Mouse (Mus musculus) midbrain, embryonic 14.5 days (tissue): ENCODE results near the gene Gm11213. TPM values are rescaled to one million over a fixed set of nuclear protein-coding genes. Genes with fewer than 3 reads are reported as not detected.

Experiments
- ATAC-seq: fragments of 200-750 bp; cut with Nextera tagmentation; 2 replicates; pipeline ENCODE4 v1.8.0; 2017; ENCODE audit warnings: moderate number of reproducible peaks, moderate library complexity; ENCODE audit not compliant: low FRiP score, low TSS enrichment
- DNase-seq: peaks from one replicate; pipeline ENCODE4 v3.0.0-alpha.2; 2015
- H3K27ac ChIP-seq: fragments of 300-500 bp; sonication (generic); replicated peaks from 2 replicates; pipeline ENCODE4 v1.5.1; 2014; ENCODE audit warnings: mild to moderate bottlenecking, low read depth, low read length, moderate library complexity
- H3K27me3 ChIP-seq: fragments of 300-500 bp; sonication (generic); 2 replicates; pipeline ENCODE4 v1.6.1; 2014; ENCODE audit warnings: low read length, control low read depth, mixed read lengths; ENCODE audit not compliant: control insufficient read depth, insufficient read depth
- H3K36me3 ChIP-seq: fragments of 300-500 bp; sonication (generic); 2 replicates; pipeline ENCODE4 v1.6.1; 2014; ENCODE audit warnings: low read length, control low read depth; ENCODE audit not compliant: control insufficient read depth, insufficient read depth
- H3K4me1 ChIP-seq: fragments of 300-500 bp; sonication (generic); 2 replicates; pipeline ENCODE4 v1.6.1; 2014; ENCODE audit warnings: mild to moderate bottlenecking, antibody characterized with exemption, low read length, control low read depth; ENCODE audit not compliant: control insufficient read depth, insufficient read depth
- H3K4me2 ChIP-seq: fragments of 300-500 bp; sonication (generic); 2 replicates; pipeline ENCODE4 v1.6.1; 2014; ENCODE audit warnings: mild to moderate bottlenecking, low read length, moderate library complexity
- H3K4me3 ChIP-seq: fragments of 300-500 bp; sonication (generic); replicated peaks from 2 replicates; pipeline ENCODE4 v1.5.1; 2014; ENCODE audit warnings: low read depth, low read length
- H3K9ac ChIP-seq: fragments of 300-500 bp; sonication (generic); replicated peaks from 2 replicates; pipeline ENCODE4 v1.6.1; 2014; ENCODE audit warnings: mild to moderate bottlenecking, low read length, moderate library complexity
- H3K9me3 ChIP-seq: fragments of 300-500 bp; sonication (generic); 2 replicates; pipeline ENCODE4 v1.6.1; 2016; ENCODE audit warnings: low read length, control low read depth, mixed read lengths; ENCODE audit not compliant: control insufficient read depth
- WGBS: fragments of 180-500 bp; shearing (Covaris S2); extraction: QIAGEN DNeasy Blood & Tissue Kit; methylation state at CpG from one replicate; pipeline ENCODE4 v1.1.7; 2014; 5-methylcytosine and 5-hydroxymethylcytosine counted together
- polyA plus RNA-seq: library from polyadenylated mRNA; unstranded; fragments of >200 nt; fragmentation: Nextera tagmentation; extraction: Ambion mirVana; gene quantifications from 2 replicates; pipeline ENCODE4 v1.2.1, GENCODE M21; 2014

The Gm11213 gene
- polyA plus RNA-seq, 1 experiment from 2014 or later = not detected

DNA sequence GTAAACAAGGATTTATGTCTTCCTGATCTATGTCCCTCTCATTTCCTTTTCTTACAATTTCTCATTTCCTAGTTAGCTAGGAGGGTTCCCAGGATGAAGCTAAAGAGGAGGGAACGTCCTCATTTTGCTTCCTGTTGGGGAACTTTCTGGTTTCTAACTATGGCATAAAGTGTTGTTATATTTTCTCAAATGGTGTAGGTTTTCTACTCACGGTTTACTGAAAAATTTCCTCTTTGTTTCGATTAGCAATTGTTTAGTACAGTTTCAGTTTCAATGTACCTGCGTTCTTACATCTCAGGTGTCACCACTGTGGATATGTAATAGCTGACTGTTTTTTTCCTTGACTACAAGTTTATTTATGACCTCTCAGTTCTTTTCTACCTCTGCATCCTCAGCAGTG, 14.5 kb downstream of the Gm11213 start:
- Histone ChIP-seq H3K9ac (no peak overlapping the region), H3K4me1 (no peaks in the 10 kb centered on the region), H3K4me3 (no peak overlapping the region), H3K9me3 (no peaks in the 10 kb centered on the region), H3K27me3 (no peaks in the 10 kb centered on the region), H3K4me2 (no peak overlapping the region), H3K27ac (no peak overlapping the region), H3K36me3 (no peaks in the 10 kb centered on the region)
- WGBS = 94% methylated on average over 4 of the region's 4 CpGs
- no peak for ATAC-seq
- DNase-seq = no peak

- 92% methylated on average over 7 of the region's 7 CpGs for WGBS
- Histone ChIP-seq H3K4me2 (no peak overlapping the region), H3K36me3 (no peaks in the 10 kb centered on the region), H3K9me3 (no peaks in the 10 kb centered on the region), H3K27me3 (no peaks in the 10 kb centered on the region), H3K27ac (no peak overlapping the region), H3K4me3 (no peak overlapping the region), H3K9ac (no peak overlapping the region), H3K4me1 (no peaks in the 10 kb centered on the region)
- no peak for DNase-seq
- no peak for ATAC-seq
Measured at GRCm38 (mm10) chr4:63589987-63590386, 15.1 kb downstream of the Gm11213 start.

DNA sequence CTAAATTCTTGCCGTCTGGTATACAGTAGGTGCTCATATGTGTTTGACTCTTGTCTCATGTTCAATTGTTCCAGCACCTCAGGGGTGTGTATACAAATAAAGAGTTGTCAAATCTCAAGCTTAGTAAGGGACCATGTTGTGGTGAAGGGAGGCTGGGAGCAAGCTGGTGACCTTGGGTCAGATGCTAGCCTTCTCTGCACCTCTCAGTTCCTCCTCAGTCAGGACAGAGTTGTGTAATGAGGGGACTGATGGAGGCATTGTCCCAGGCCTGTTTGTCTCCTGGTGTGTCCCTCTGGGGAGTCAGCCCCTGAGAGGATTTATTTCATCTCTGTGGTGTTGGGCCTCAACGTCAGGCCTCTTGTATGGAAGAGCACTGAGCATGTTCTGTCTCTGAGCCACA, 18.8 kb downstream of the Gm11213 start:
- H3K4me3 ChIP-seq = no peak overlapping the region
- no peaks in the 10 kb centered on the region for H3K9me3 ChIP-seq
- no peak for ATAC-seq
- H3K36me3 ChIP-seq = no peaks in the 10 kb centered on the region
- H3K27ac ChIP-seq = no peak overlapping the region
- no peaks in the 10 kb centered on the region for H3K27me3 ChIP-seq
- no peak for DNase-seq
- H3K4me2 ChIP-seq = no peak overlapping the region
- WGBS = 80% methylated on average over 2 of the region's 2 CpGs
- no peaks in the 10 kb centered on the region for H3K4me1 ChIP-seq
- no peak overlapping the region for H3K9ac ChIP-seq

DNA sequence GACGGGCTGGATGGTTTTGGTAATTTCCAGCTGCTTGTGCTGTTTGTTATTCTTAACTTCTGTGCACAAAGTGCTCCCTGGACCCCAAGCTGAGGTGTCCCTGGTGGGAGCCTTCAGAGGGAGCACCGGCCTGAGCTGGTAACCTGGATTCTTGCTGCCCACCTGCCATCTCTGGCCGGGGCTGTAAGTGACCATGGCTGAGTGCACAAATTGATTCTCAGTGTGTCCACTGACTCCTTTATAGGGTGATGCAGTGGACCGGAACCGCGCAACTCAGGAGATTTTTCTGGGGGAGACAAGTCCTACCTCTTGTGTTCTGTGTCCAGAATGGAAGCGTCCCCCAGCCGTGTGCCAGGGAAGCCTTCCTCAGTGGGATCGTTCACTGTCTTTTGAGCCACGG, 19.8 kb downstream of the Gm11213 start:
- no peak overlapping the region for H3K4me3 ChIP-seq
- no peaks in the 10 kb centered on the region for H3K27me3 ChIP-seq
- no peaks in the 10 kb centered on the region for H3K9me3 ChIP-seq
- DNase-seq = no peak
- H3K4me1 ChIP-seq = 0 out of 2 replicates have a peak, but pooled peaks cover 2% of the 10 kb centered on the region
- no peaks in the 10 kb centered on the region for H3K36me3 ChIP-seq
- no peak overlapping the region for H3K27ac ChIP-seq
- 69% methylated on average over 10 of the region's 10 CpGs for WGBS
- ATAC-seq = no peak
- H3K4me2 ChIP-seq = no peak overlapping the region
- H3K9ac ChIP-seq = no peak overlapping the region

DNA sequence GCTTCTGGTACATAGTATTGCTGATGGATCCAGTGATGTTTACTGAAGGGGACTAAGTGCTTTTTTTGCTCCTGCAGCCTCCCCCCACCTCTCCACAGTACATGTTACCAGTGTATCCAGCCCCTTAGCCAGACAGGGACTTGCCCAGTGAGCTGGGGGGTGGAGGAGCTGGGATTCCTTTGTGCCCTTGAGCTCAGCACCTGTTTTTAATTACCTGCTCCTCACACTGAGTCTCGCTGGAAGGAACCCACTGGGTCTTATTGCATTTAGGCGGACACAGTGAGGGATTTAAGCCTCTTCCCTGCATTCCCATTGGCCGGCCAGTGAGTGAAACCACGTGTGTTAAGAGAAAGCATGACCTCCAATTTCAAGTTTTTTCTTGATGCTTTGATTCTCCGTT, 22.5 kb downstream of the Gm11213 start:
- 0 out of 2 replicates have a peak, but pooled peaks cover 3% of the 10 kb centered on the region for H3K4me1 ChIP-seq
- no peaks in the 10 kb centered on the region for H3K9me3 ChIP-seq
- ATAC-seq (no peak), DNase-seq (no peak)
- no peak overlapping the region for H3K27ac ChIP-seq
- no peaks in the 10 kb centered on the region for H3K27me3 ChIP-seq
- no peak overlapping the region for H3K4me2 ChIP-seq
- H3K9ac ChIP-seq = no peak overlapping the region
- WGBS = 67% methylated on average over 5 of the region's 5 CpGs
- H3K36me3 ChIP-seq = no peaks in the 10 kb centered on the region
- no peak overlapping the region for H3K4me3 ChIP-seq

DNA sequence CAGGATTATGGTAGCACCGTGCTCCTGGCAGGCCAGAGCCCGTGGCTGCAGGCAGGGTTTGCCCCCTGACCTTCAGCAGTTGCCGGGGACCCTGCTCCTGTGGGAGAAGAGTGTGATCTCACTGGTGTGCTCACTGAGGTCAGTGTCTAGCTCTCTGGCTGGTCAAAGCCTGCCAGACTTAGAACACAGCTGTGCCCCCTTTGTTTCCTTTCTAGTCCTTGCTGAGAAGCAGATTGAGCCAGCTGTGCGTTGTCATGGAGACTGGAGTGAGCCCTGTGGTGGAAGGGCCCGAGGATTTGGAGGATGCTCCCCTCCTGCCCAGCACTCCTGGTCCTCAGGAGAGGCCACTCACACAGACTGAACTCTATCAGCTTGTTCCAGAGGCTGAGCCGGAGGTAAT, 25.0 kb downstream of the Gm11213 start:
- H3K9me3 ChIP-seq = no peaks in the 10 kb centered on the region
- H3K4me2 ChIP-seq = no peak overlapping the region
- H3K27ac ChIP-seq = no peak overlapping the region
- H3K9ac ChIP-seq = no peak overlapping the region
- H3K4me3 ChIP-seq = no peak overlapping the region
- H3K36me3 ChIP-seq = no peaks in the 10 kb centered on the region
- no peaks in the 10 kb centered on the region for H3K27me3 ChIP-seq
- 12% methylated on average over 6 of the region's 6 CpGs for WGBS
- DNase-seq = peak; percentile 75
- ATAC-seq = peak; percentile 62
- 0 out of 2 replicates have a peak, but pooled peaks cover 3% of the 10 kb centered on the region for H3K4me1 ChIP-seq

DNA sequence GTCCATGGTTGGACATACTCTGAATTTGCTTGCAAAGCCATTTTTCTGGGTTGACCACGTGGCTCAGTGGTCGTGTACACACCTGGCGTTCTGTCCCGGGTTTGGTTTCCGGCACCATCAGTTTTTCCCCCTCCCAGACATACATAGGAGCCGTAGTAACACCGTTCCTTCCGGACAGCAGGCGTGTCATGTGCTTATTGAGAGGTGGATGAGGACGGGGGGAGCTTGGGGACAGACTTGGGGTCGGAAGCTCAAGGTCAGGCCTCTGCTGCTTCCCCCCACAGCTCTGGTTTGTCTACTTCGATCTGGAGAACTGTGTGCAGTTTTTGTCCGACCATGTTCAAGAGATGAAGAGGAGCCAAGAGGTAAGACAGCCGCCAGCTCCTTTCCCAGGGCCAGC, 25.4 kb downstream of the Gm11213 start:
- Histone ChIP-seq H3K27ac (no peak overlapping the region), H3K4me1 (0 out of 2 replicates have a peak, but pooled peaks cover 3% of the 10 kb centered on the region), H3K9ac (no peak overlapping the region), H3K9me3 (no peaks in the 10 kb centered on the region), H3K4me2 (no peak overlapping the region), H3K4me3 (no peak overlapping the region), H3K27me3 (no peaks in the 10 kb centered on the region), H3K36me3 (no peaks in the 10 kb centered on the region)
- WGBS = 72% methylated on average over 14 of the region's 14 CpGs
- no peak for DNase-seq
- ATAC-seq = peak; percentile 24; the same call in 1 of the 2 replicates

DNA sequence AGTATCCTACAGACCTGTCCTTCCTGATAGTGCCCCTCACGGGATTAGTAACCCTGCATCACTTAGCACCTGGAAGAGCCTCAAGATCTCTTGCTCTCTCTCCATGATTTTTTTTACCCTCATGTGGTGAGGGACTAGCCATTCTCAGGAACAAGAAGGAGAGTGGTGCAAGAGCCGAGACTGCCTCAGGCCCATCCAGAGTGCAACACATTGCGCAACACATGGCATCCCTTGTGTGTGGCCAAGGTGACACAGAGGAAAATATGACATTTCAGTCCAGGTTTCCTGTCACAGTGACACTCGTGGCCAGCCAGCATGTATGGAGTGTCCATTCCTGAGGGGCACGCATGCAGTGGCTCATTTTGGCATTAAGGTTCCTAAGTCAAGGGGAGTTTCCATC, 32.4 kb downstream of the Gm11213 start:
- H3K27me3 ChIP-seq = no peaks in the 10 kb centered on the region
- ATAC-seq (no peak), DNase-seq (no peak)
- H3K27ac ChIP-seq = no peak overlapping the region
- H3K4me2 ChIP-seq = no peak overlapping the region
- no peaks in the 10 kb centered on the region for H3K36me3 ChIP-seq
- 0 out of 2 replicates have a peak, but pooled peaks cover 4% of the 10 kb centered on the region for H3K4me1 ChIP-seq
- no peaks in the 10 kb centered on the region for H3K9me3 ChIP-seq
- H3K9ac ChIP-seq = no peak overlapping the region
- H3K4me3 ChIP-seq = no peak overlapping the region
- WGBS = 91% methylated on average over 5 of the region's 5 CpGs

DNA sequence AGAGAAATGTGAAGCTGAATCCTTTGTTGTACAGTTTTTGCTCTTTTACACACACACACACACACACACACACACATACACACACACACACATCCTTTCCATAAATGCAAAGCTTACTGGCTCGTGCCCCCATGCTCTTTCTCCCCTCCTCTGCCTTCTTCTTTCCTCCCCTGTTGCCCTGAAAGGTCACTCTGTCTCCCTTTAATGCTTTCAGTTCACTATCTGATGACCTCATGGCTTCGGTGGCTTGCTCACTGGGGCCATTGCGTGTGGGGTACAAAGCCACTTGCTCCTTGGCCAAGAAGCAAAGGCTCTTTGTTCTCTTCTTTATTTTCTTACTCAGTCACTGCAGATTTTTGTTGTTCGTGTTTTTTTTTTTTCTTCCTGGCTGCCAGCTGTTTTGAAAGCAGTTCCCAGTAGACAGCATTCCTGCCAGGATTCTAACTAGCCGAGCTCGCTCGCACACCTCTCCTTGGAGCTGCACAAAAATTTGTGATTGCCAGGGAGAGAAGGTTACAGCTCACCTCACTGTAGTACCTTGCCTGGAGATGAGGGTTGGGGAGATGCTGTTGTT, 34.8 kb downstream of the Gm11213 start:
- Histone ChIP-seq H3K9me3 (no peaks in the 10 kb centered on the region), H3K4me3 (no peak overlapping the region), H3K27me3 (no peaks in the 10 kb centered on the region), H3K4me1 (0 out of 2 replicates have a peak, but pooled peaks cover 4% of the 10 kb centered on the region), H3K36me3 (no peaks in the 10 kb centered on the region), H3K27ac (peak overlapping the region; percentile 57; the same call in 1 of the 2 replicates), H3K4me2 (no peak overlapping the region), H3K9ac (no peak overlapping the region)
- WGBS = 24% methylated on average over 7 of the region's 7 CpGs
- ATAC-seq = no peak
- no peak for DNase-seq
